ENCODE assay signal across 20 mouse cellular contexts in the genomic region with DNA sequence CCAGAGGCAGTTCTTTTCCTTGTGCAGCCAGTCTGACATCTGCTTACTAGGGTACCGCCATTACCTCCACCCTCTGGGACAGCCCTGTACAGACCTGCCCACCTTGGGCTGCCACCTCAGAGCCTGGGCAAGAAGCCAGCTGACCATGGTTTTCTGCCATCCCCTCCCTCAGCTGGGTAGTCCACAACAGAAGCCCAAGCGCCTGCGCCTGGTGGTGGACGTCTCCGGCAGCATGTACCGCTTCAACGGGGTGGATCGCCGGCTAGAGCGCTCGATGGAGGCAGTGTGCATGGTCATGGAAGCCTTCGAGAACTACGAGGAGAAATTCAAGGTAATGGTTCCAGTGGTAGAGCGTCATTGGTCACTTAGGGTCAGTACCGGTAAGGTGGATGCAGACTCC.
DNase-seq lines count a peak whose midpoint lies in the region; ATAC-seq and TF ChIP-seq lines count a peak whose summit lies in the region.
"Had no signal": no experiment of that assay in that cellular context is flagged by ENCODE, and none has a peak within 500 bp of the region (broad histone marks: within the 10 kb centered on the region; RNA-seq: fewer than 3 reads in every experiment).

No protein-coding gene starts in this region.

- 97% methylated on average over 15 of the region's 15 CpGs for WGBS in kidney, embryonic 14.5 days
- 94% methylated on average over 15 of the region's 15 CpGs for WGBS in lung, embryonic 16.5 days
- 88% methylated on average over 15 of the region's 15 CpGs for WGBS in lung, adult 2 months
- WGBS in limb, embryonic 15.5 days: 94% methylated on average over 15 of the region's 15 CpGs

- no peaks in the 10 kb centered on the region for H3K36me3 ChIP-seq in kidney, embryonic 14.5 days (ENCODE audit: control insufficient read depth, insufficient read depth, low read length)
- H3K36me3 ChIP-seq in lung, embryonic 16.5 days (ENCODE audit: control insufficient read depth, insufficient read depth, low read length): no peaks in the 10 kb centered on the region
- H3K36me3 ChIP-seq in limb, embryonic 15.5 days: 0 out of 2 replicates have a peak, but pooled peaks cover 2% of the 10 kb centered on the region
- H3K36me3 ChIP-seq: forebrain, embryonic 15.5 days; midbrain, embryonic 13.5 days had no signal

- no peak overlapping the region for H3K4me3 ChIP-seq in kidney, embryonic 14.5 days (ENCODE audit: low read length)
- no peak overlapping the region for H3K4me3 ChIP-seq in lung, embryonic 16.5 days (ENCODE audit: low read length)
- no peak overlapping the region for H3K4me3 ChIP-seq in lung, adult 2 months (replicated peaks; ENCODE audit: extremely low read depth, low read depth, low read length)
- H3K4me3 ChIP-seq in limb, embryonic 15.5 days: no peak overlapping the region
- H3K4me3 ChIP-seq: erythroblast, embryonic 14.5 days; forebrain, embryonic 15.5 days; liver, embryonic 13.5 days; midbrain, embryonic 13.5 days; myocyte had no signal

- no peak for TF ChIP-seq POLR2A in lung, adult 2 months (IDR thresholded peaks at IDR 0.05; ENCODE audit: borderline replicate concordance, extremely low read depth, low read depth, low read length)

- ATAC-seq in kidney, embryonic 14.5 days (ENCODE audit: low FRiP score, low TSS enrichment): no peak
- no peak for ATAC-seq in lung, embryonic 16.5 days (ENCODE audit: low read depth)
- ATAC-seq in limb, embryonic 15.5 days (ENCODE audit: insufficient number of reproducible peaks, low FRiP score, low TSS enrichment, low read depth): no peak
- ATAC-seq in activated CD4-positive, CD25-positive, alpha-beta regulatory T cell, adult 4 months: no peak
- ATAC-seq: forebrain, embryonic 15.5 days; intestine, embryonic 16.5 days; midbrain, embryonic 13.5 days had no signal

- no peak overlapping the region for H3K4me2 ChIP-seq in kidney, embryonic 14.5 days (replicated peaks; ENCODE audit: low read depth, low read length)
- no peak overlapping the region for H3K4me2 ChIP-seq in lung, embryonic 16.5 days (ENCODE audit: low read depth, low read length)
- H3K4me2 ChIP-seq in limb, embryonic 15.5 days: no peak overlapping the region
- H3K4me2 ChIP-seq: forebrain, embryonic 15.5 days; hindbrain, embryonic 14.5 days; liver, embryonic 13.5 days; midbrain, embryonic 13.5 days had no signal

- 0 out of 2 replicates have a peak, but pooled peaks cover 2% of the 10 kb centered on the region for H3K9me3 ChIP-seq in kidney, embryonic 14.5 days (ENCODE audit: control insufficient read depth, low read length)
- no peaks in the 10 kb centered on the region for H3K9me3 ChIP-seq in lung, embryonic 16.5 days (ENCODE audit: control insufficient read depth, low read length)
- no peaks in the 10 kb centered on the region for H3K9me3 ChIP-seq in limb, embryonic 15.5 days
- H3K9me3 ChIP-seq: forebrain, embryonic 15.5 days; liver, embryonic 13.5 days had no signal

- no peak overlapping the region for H3K27ac ChIP-seq in kidney, embryonic 14.5 days (ENCODE audit: low read depth, low read length)
- H3K27ac ChIP-seq in lung, embryonic 16.5 days (ENCODE audit: low read length): peak overlapping the region; percentile 53
- peak overlapping the region; percentile 40 for H3K27ac ChIP-seq in limb, embryonic 15.5 days
- H3K27ac ChIP-seq: forebrain, embryonic 15.5 days; hindbrain, embryonic 14.5 days; liver, embryonic 13.5 days; midbrain, embryonic 13.5 days had no signal

- H3K4me1 ChIP-seq in kidney, embryonic 14.5 days (ENCODE audit: control insufficient read depth, insufficient read depth, low read length): no peaks in the 10 kb centered on the region; the same call in 1 of the 2 replicates
- H3K4me1 ChIP-seq in lung, embryonic 16.5 days (replicated peaks; ENCODE audit: control insufficient read depth, insufficient read depth, low read length): peaks cover 4% of the 10 kb centered on the region; the same call in 1 of the 2 replicates
- H3K4me1 ChIP-seq in lung, adult 2 months (ENCODE audit: control insufficient read depth, insufficient read depth, low read length): peaks cover 12% of the 10 kb centered on the region
- peaks cover 26% of the 10 kb centered on the region for H3K4me1 ChIP-seq in limb, embryonic 15.5 days
- H3K4me1 ChIP-seq: liver, embryonic 13.5 days had no signal

- H3K27me3 ChIP-seq in kidney, embryonic 14.5 days (ENCODE audit: control insufficient read depth, insufficient read depth, low read length): no peaks in the 10 kb centered on the region
- H3K27me3 ChIP-seq in lung, embryonic 16.5 days (ENCODE audit: control insufficient read depth, insufficient read depth, low read depth, low read length): no peaks in the 10 kb centered on the region
- no peaks in the 10 kb centered on the region for H3K27me3 ChIP-seq in limb, embryonic 15.5 days
- H3K27me3 ChIP-seq: CH12.LX; forebrain, embryonic 15.5 days; liver, embryonic 13.5 days; midbrain, embryonic 13.5 days had no signal

- no peak overlapping the region for H3K9ac ChIP-seq in kidney, embryonic 14.5 days (ENCODE audit: low read depth, low read length)
- H3K9ac ChIP-seq in lung, embryonic 16.5 days (ENCODE audit: low read length): no peak overlapping the region
- no peak overlapping the region for H3K9ac ChIP-seq in limb, embryonic 15.5 days
- H3K9ac ChIP-seq: forebrain, embryonic 15.5 days; hindbrain, embryonic 14.5 days; liver, embryonic 13.5 days; midbrain, embryonic 13.5 days had no signal

- DNase-seq in cerebellum, postnatal 10 days: peak; percentile 57 to 58
- no peak for DNase-seq in cerebellum, adult 9-11 months
- DNase-seq in kidney, postnatal 10 days: peak; percentile 22
- DNase-seq in lung, adult 2 months: no peak
- DNase-seq: adrenal gland, postnatal 10 days; cerebellum, adult 2 months; liver, embryonic 13.5 days; right cerebral cortex, postnatal 4 days; thymus, adult 18-20 months had no signal

- no peak for TF ChIP-seq CTCF in lung, adult 2 months (IDR thresholded peaks at IDR 0.05; ENCODE audit: insufficient read depth, low read length)

Comparison
In these comparisons a context has a peak if more than half of its experiments do, and no peak if none do; other contexts are left out.
1. DNase-seq: peak in cerebellum, postnatal 10 days (2 of 2) and kidney, postnatal 10 days (single experiment); none in cerebellum, adult 9-11 months (single experiment) and lung, adult 2 months (single experiment).